In genomic region chr8:83578131-83579055, GRCm38 (mm10) we compare ENCODE assay signal across 9 mouse cellular contexts. TPM values are rescaled to one million over a fixed set of nuclear protein-coding genes. Genes with fewer than 3 reads are reported as not detected.
DNase-seq lines count a peak whose midpoint lies in the region; ATAC-seq lines count a peak whose summit lies in the region.
"Had no signal": no experiment of that assay in that cellular context is flagged by ENCODE, and none has a peak within 500 bp of the region (broad histone marks: within the 10 kb centered on the region; RNA-seq: fewer than 3 reads in every experiment).

No protein-coding gene starts in this region.

- H3K9ac ChIP-seq in forebrain, embryonic 12.5 days = 0 out of 2 replicates have a peak overlapping the region, but pooled peaks have one; percentile 21
- no peak overlapping the region; the same call in 1 of the 2 replicates for H3K9ac ChIP-seq in forebrain, embryonic 13.5 days
- peak overlapping the region; percentile 61 for H3K9ac ChIP-seq in heart, embryonic 12.5 days
- H3K9ac ChIP-seq in liver, embryonic 11.5 days (ENCODE audit: low read depth, low read length) = no peak overlapping the region; the same call in 1 of the 2 replicates

- peaks cover 50% of the 10 kb centered on the region for H3K4me1 ChIP-seq in forebrain, embryonic 12.5 days
- H3K4me1 ChIP-seq in forebrain, embryonic 13.5 days = peaks cover 52% of the 10 kb centered on the region
- peaks cover 77% of the 10 kb centered on the region for H3K4me1 ChIP-seq in heart, embryonic 12.5 days (replicated peaks)
- H3K4me1 ChIP-seq in liver, embryonic 11.5 days (replicated peaks; ENCODE audit: control insufficient read depth, insufficient read depth, low read length) = peaks cover 30% of the 10 kb centered on the region

- whole genome bisulfite sequencing in forebrain, embryonic 12.5 days = 78% methylated on average over 17 of the region's 17 CpGs
- 76% methylated on average over 17 of the region's 17 CpGs for WGBS in forebrain, embryonic 13.5 days
- 50% methylated on average over 17 of the region's 17 CpGs for WGBS in heart, embryonic 12.5 days
- 82% methylated on average over 17 of the region's 17 CpGs for WGBS in liver, embryonic 11.5 days

- ATAC-seq in forebrain, embryonic 12.5 days (ENCODE audit: low FRiP score) = no peak
- no peak for ATAC-seq in forebrain, embryonic 13.5 days
- ATAC-seq in heart, embryonic 12.5 days (ENCODE audit: insufficient number of reproducible peaks, low FRiP score) = no peak; the same call in 1 of the 2 replicates
- no peak for ATAC-seq in liver, embryonic 11.5 days (replicated peaks; ENCODE audit: low FRiP score)
- ATAC-seq in erythroblast, adult 5-6 weeks (replicated peaks; ENCODE audit: low FRiP score, poor library complexity, severe bottlenecking) = no peak

- H3K9me3 ChIP-seq in forebrain, embryonic 12.5 days = no peaks in the 10 kb centered on the region
- H3K9me3 ChIP-seq in forebrain, embryonic 13.5 days (replicated peaks) = no peaks in the 10 kb centered on the region
- no peaks in the 10 kb centered on the region for H3K9me3 ChIP-seq in heart, embryonic 12.5 days (replicated peaks)
- H3K9me3 ChIP-seq in liver, embryonic 11.5 days (ENCODE audit: control insufficient read depth, low read length) = no peaks in the 10 kb centered on the region

- peak; percentile 2 to 6 for DNase-seq in right cerebral cortex, adult 2 months (ENCODE audit: low spot score in 2 of 2)
- no peak for DNase-seq in right cerebral cortex, postnatal 4 days
- DNase-seq in liver, embryonic 11.5 days (ENCODE audit: low spot score) = peak; percentile 30
- DNase-seq in adipocyte (ENCODE audit: low spot score) = no peak

- H3K4me2 ChIP-seq in forebrain, embryonic 12.5 days = no peak overlapping the region
- no peak overlapping the region for H3K4me2 ChIP-seq in forebrain, embryonic 13.5 days
- peak overlapping the region; percentile 30; the same call in 1 of the 2 replicates for H3K4me2 ChIP-seq in heart, embryonic 12.5 days
- H3K4me2 ChIP-seq in liver, embryonic 11.5 days = no peak overlapping the region

- H3K36me3 ChIP-seq in forebrain, embryonic 12.5 days (replicated peaks) = peaks cover 4% of the 10 kb centered on the region
- peaks cover 18% of the 10 kb centered on the region for H3K36me3 ChIP-seq in forebrain, embryonic 13.5 days (ENCODE audit: poor library complexity, severe bottlenecking)
- H3K36me3 ChIP-seq in heart, embryonic 12.5 days = peaks cover 3% of the 10 kb centered on the region
- H3K36me3 ChIP-seq in liver, embryonic 11.5 days (ENCODE audit: control insufficient read depth, insufficient read depth, low read length) = no peaks in the 10 kb centered on the region; the same call in 1 of the 2 replicates

- 0 out of 2 replicates have a peak overlapping the region, but pooled peaks have one; percentile 3 for H3K27ac ChIP-seq in forebrain, embryonic 12.5 days
- no peak overlapping the region for H3K27ac ChIP-seq in forebrain, embryonic 13.5 days
- peak overlapping the region; percentile 95 for H3K27ac ChIP-seq in heart, embryonic 12.5 days (ENCODE audit: poor library complexity, severe bottlenecking)
- no peak overlapping the region; the same call in 1 of the 2 replicates for H3K27ac ChIP-seq in liver, embryonic 11.5 days (ENCODE audit: low read depth, low read length)

- H3K27me3 ChIP-seq in forebrain, embryonic 12.5 days = no peaks in the 10 kb centered on the region
- H3K27me3 ChIP-seq in forebrain, embryonic 13.5 days = no peaks in the 10 kb centered on the region
- no peaks in the 10 kb centered on the region for H3K27me3 ChIP-seq in heart, embryonic 12.5 days (replicated peaks)
- no peaks in the 10 kb centered on the region for H3K27me3 ChIP-seq in liver, embryonic 11.5 days (replicated peaks; ENCODE audit: control insufficient read depth, insufficient read depth, low read length)

- no peak overlapping the region for H3K4me3 ChIP-seq in forebrain, embryonic 12.5 days (replicated peaks)
- H3K4me3 ChIP-seq in forebrain, embryonic 13.5 days = no peak overlapping the region
- H3K4me3 ChIP-seq in heart, embryonic 12.5 days = no peak overlapping the region
- no peak overlapping the region for H3K4me3 ChIP-seq in liver, embryonic 11.5 days (ENCODE audit: low read depth, low read length)

RNA-seq across cellular contexts. Expression of gene Ndufb7, which starts 11.9 kb away (rescaled TPM):
- 356 and 359 TPM in 2 replicates for polyA plus RNA-seq in forebrain, embryonic 12.5 days (2016; fragmentation: Nextera tagmentation; extraction: Ambion mirVana)
- 393 and 412 TPM in 2 replicates for polyA plus RNA-seq in forebrain, embryonic 13.5 days (2015; fragmentation: Nextera tagmentation; extraction: Ambion mirVana)
- polyA plus RNA-seq in heart, embryonic 12.5 days (2016; fragmentation: Nextera tagmentation; extraction: Ambion mirVana) = 547 and 555 TPM in 2 replicates
- polyA plus RNA-seq in liver, embryonic 11.5 days (2014; fragmentation: Nextera tagmentation; extraction: Ambion mirVana) = 321 and 354 TPM in 2 replicates
- 49.8 and 57.9 TPM in 2 replicates for total RNA-seq in erythroblast, adult 5-6 weeks (2015; ENCODE audit: low replicate concordance)
- total RNA-seq in erythroblast, adult 5-6 weeks (2017; ENCODE audit: low replicate concordance) = 59.0 and 89.2 TPM in 2 replicates

RNA-seq across cellular contexts. Expression of gene Tecr, which starts 29.4 kb away (rescaled TPM):
- polyA plus RNA-seq in forebrain, embryonic 12.5 days (2016; fragmentation: Nextera tagmentation; extraction: Ambion mirVana) = 541 and 550 TPM in 2 replicates
- polyA plus RNA-seq in forebrain, embryonic 13.5 days (2015; fragmentation: Nextera tagmentation; extraction: Ambion mirVana) = 613 and 652 TPM in 2 replicates
- polyA plus RNA-seq in heart, embryonic 12.5 days (2016; fragmentation: Nextera tagmentation; extraction: Ambion mirVana) = 445 and 456 TPM in 2 replicates
- 468 and 475 TPM in 2 replicates for polyA plus RNA-seq in liver, embryonic 11.5 days (2014; fragmentation: Nextera tagmentation; extraction: Ambion mirVana)
- 130 and 150 TPM in 2 replicates for total RNA-seq in erythroblast, adult 5-6 weeks (2015; ENCODE audit: low replicate concordance)
- 47.5 and 77.4 TPM in 2 replicates for total RNA-seq in erythroblast, adult 5-6 weeks (2017; ENCODE audit: low replicate concordance)

RNA-seq across cellular contexts. Expression of gene Dnajb1, which starts 29.6 kb away (rescaled TPM):
- polyA plus RNA-seq in forebrain, embryonic 12.5 days (2016; fragmentation: Nextera tagmentation; extraction: Ambion mirVana) = 63.0 and 67.3 TPM in 2 replicates
- polyA plus RNA-seq in forebrain, embryonic 13.5 days (2015; fragmentation: Nextera tagmentation; extraction: Ambion mirVana) = 59.4 and 61.9 TPM in 2 replicates
- 45.1 and 47.4 TPM in 2 replicates for polyA plus RNA-seq in heart, embryonic 12.5 days (2016; fragmentation: Nextera tagmentation; extraction: Ambion mirVana)
- 75.9 and 77.1 TPM in 2 replicates for polyA plus RNA-seq in liver, embryonic 11.5 days (2014; fragmentation: Nextera tagmentation; extraction: Ambion mirVana)
- 12.9 and 25.7 TPM in 2 replicates for total RNA-seq in erythroblast, adult 5-6 weeks (2015; ENCODE audit: low replicate concordance)
- 15.6 and 19.5 TPM in 2 replicates for total RNA-seq in erythroblast, adult 5-6 weeks (2017; ENCODE audit: low replicate concordance)

RNA-seq across cellular contexts. Expression of gene Olfr370, which starts 42.8 kb away (rescaled TPM):
- polyA plus RNA-seq in forebrain, embryonic 12.5 days (2016; fragmentation: Nextera tagmentation; extraction: Ambion mirVana) = not detected in 2 replicates
- polyA plus RNA-seq in forebrain, embryonic 13.5 days (2015; fragmentation: Nextera tagmentation; extraction: Ambion mirVana) = 0.15 TPM in 1 of 2 replicates, not detected in the other
- not detected in 2 replicates for polyA plus RNA-seq in heart, embryonic 12.5 days (2016; fragmentation: Nextera tagmentation; extraction: Ambion mirVana)
- polyA plus RNA-seq in liver, embryonic 11.5 days (2014; fragmentation: Nextera tagmentation; extraction: Ambion mirVana) = not detected in 2 replicates
- total RNA-seq in erythroblast, adult 5-6 weeks (2015; ENCODE audit: low replicate concordance) = not detected in 2 replicates
- not detected in 2 replicates for total RNA-seq in erythroblast, adult 5-6 weeks (2017; ENCODE audit: low replicate concordance)
- polyA plus RNA-seq: large intestine, adult 2 months had no signal

Comparison
In these comparisons a context has a peak if more than half of its experiments do, and no peak if none do; other contexts are left out.
1. H3K27ac ChIP-seq: peak in forebrain, embryonic 12.5 days (single experiment) and heart, embryonic 12.5 days (single experiment); none in forebrain, embryonic 13.5 days (single experiment) and liver, embryonic 11.5 days (single experiment).
2. H3K9ac ChIP-seq: peak in forebrain, embryonic 12.5 days (single experiment) and heart, embryonic 12.5 days (single experiment); none in forebrain, embryonic 13.5 days (single experiment) and liver, embryonic 11.5 days (single experiment).
3. DNase-seq: peak in right cerebral cortex, adult 2 months (2 of 2) and liver, embryonic 11.5 days (single experiment); none in right cerebral cortex, postnatal 4 days (single experiment) and adipocyte (single experiment).